Mouse (Mus musculus) myocyte (in vitro differentiated cells): ENCODE results near the gene Rbm20.

Source experiments
- CEBPB ChIP-seq: IDR thresholded peaks from 2 replicates; pipeline ENCODE4 v1.6.1; 2011; ENCODE audit warnings: mild to moderate bottlenecking, moderate library complexity; ENCODE audit not compliant: poor library complexity, insufficient read depth, severe bottlenecking
- E2F4 ChIP-seq: IDR thresholded peaks from one replicate; pipeline ENCODE4 v1.6.1; 2011; ENCODE audit warnings: mild to moderate bottlenecking, control low read depth, moderate library complexity; ENCODE audit not compliant: insufficient read depth
- MAX ChIP-seq: IDR thresholded peaks from one replicate; pipeline ENCODE4 v1.6.1; 2011; ENCODE audit warnings: low read depth, mild to moderate bottlenecking, control low read depth
- MYOD1 ChIP-seq, 3 experiments: IDR thresholded peaks; one replicate each; pipeline ENCODE4 v1.6.1; 2011; ENCODE audit warnings: control low read depth in 2 of 3, low read depth in 2 of 3, mild to moderate bottlenecking in 2 of 3, moderate library complexity in 1 of 3; ENCODE audit not compliant: insufficient read length in 2 of 3, control insufficient read depth in 1 of 3
- MYOG ChIP-seq, 3 experiments: IDR thresholded peaks; one replicate each; pipeline ENCODE4 v1.6.1; 2011; ENCODE audit warnings: control low read depth in 2 of 3, low read depth in 2 of 3, mild to moderate bottlenecking in 2 of 3; ENCODE audit not compliant: insufficient read length in 2 of 3, control insufficient read depth in 1 of 3, insufficient read depth in 1 of 3
- POLR2A ChIP-seq: IDR thresholded peaks from one replicate; pipeline ENCODE4 v1.6.1; 2011; ENCODE audit warnings: low read depth, mild to moderate bottlenecking, control low read depth, moderate library complexity; ENCODE audit not compliant: insufficient read length
- POLR2AphosphoS2 ChIP-seq: IDR thresholded peaks from one replicate; pipeline ENCODE4 v1.6.1; 2011; ENCODE audit warnings: low read depth, control low read depth; ENCODE audit not compliant: insufficient read length
- REST ChIP-seq: IDR thresholded peaks from one replicate; pipeline ENCODE4 v1.6.1; 2011; ENCODE audit warnings: mild to moderate bottlenecking, control low read depth, moderate library complexity; ENCODE audit not compliant: insufficient read depth, insufficient read length
- SRF ChIP-seq: IDR thresholded peaks from one replicate; pipeline ENCODE4 v1.6.1; 2011; ENCODE audit warnings: low read depth; ENCODE audit not compliant: control insufficient read depth, insufficient read length
- TCF12 ChIP-seq: IDR thresholded peaks from one replicate; pipeline ENCODE4 v1.6.1; 2011; ENCODE audit warnings: mild to moderate bottlenecking, control low read depth; ENCODE audit not compliant: poor library complexity, insufficient read depth, severe bottlenecking
- USF1 ChIP-seq: IDR thresholded peaks from one replicate; pipeline ENCODE4 v1.6.1; 2011; ENCODE audit warnings: low read depth, mild to moderate bottlenecking, control low read depth, moderate library complexity

GRCm38 (mm10) chr19:53868125-53868524 lies 191.0 kb downstream of the Rbm20 start:
- TF ChIP-seq POLR2A (no peak), CEBPB (no peak), MYOG (IDR thresholded peaks at IDR 0.05; ENCODE audit: control insufficient read depth in 1 of 3, insufficient read depth in 1 of 3, insufficient read length in 2 of 3, low read depth in 2 of 3) (no peak), POLR2AphosphoS2 (no peak), USF1 (no peak), TCF12 (no peak), MAX (no peak), REST (no peak), E2F4 (no peak), MYOD1 (IDR thresholded peaks at IDR 0.05; ENCODE audit: control insufficient read depth in 1 of 3, insufficient read length in 2 of 3, low read depth in 2 of 3) (no peak), SRF (no peak)
